Mouse (Mus musculus): ENCODE results near the gene Vwce. TPM values are rescaled to one million over a fixed set of nuclear protein-coding genes. Genes with fewer than 3 reads are reported as not detected.

The Vwce gene
- 5.1 and 7.6 TPM in 2 replicates for polyA plus RNA-seq (2012; rRNA removed)

DNA sequence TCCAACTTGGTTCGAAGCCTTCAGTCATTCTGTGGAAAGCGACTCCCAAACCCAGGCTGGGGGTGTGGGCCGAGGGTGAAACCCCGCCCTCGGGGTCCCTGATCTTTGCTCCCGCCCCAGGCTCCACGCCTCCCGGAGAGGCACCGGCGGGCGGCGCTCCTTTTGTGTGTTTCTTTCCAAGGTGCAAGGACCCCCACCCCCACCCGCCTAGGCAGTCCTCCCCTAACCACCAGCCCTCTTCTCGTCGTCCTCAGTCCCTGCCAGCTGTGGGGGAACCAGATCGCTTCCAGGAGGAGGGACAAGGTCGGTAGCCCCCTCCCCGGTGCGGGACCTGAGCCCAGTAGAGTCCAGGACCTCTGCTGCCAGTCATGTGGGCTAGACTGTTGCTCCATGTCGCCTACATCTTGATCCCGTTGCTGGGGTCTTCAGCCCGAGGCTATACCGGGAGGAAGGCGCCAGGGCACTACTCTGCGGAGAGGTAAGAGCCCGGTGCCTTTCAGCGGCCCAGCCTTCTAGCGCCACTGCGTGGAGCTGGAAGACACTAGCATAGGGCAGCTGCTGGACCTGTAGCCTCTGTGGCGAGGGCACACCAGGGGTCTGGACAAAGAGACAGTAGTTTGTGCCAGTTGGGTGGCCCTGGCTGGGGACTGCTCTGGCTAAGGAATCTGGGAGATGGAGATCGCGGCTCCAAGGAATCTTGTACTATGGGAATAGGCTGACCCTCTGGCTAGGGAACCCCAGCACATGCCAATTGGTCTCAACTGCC is at the start of gene Vwce:
Gene Vwce (plus strand): TSS at position 108 of the 766 bp plus-strand sequence.

DNA sequence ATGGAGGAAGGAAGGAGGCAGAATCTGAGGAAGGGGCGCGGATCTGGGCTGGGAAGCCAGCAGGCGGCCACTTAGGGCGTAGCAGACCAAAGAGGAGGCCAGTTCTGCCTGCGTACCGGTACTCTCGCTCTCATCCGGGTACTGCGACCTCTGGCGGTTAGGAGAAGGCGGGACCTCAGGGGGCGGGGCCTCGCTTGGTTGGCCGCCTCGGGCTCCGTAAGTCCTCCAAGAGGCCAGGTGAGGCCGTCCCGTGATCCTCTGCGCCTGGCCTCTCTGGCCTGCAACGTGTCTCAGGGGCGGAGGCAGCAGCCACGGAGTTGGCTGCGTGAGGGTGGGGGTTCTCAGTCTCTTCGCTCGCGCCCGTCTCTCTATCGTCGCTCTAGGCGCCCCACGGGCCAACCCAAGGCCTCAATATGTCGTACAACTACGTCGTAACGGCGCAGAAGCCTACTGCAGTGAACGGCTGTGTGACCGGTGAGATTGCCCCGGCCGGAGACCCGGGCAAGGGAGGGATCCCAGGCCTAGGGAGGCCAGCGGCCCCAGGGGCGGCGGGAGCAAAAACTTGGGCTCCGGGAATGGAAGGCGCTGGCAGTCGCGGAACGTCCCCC is 28.6 kb upstream of the Vwce start, which contains the start of the genes Ddb1 and Tkfc:
Gene Ddb1 (plus strand): TSS at position 35 of the 608 bp plus-strand sequence.
Gene Tkfc (minus strand): TSS at position 362 of the 608 bp plus-strand sequence.

DNA sequence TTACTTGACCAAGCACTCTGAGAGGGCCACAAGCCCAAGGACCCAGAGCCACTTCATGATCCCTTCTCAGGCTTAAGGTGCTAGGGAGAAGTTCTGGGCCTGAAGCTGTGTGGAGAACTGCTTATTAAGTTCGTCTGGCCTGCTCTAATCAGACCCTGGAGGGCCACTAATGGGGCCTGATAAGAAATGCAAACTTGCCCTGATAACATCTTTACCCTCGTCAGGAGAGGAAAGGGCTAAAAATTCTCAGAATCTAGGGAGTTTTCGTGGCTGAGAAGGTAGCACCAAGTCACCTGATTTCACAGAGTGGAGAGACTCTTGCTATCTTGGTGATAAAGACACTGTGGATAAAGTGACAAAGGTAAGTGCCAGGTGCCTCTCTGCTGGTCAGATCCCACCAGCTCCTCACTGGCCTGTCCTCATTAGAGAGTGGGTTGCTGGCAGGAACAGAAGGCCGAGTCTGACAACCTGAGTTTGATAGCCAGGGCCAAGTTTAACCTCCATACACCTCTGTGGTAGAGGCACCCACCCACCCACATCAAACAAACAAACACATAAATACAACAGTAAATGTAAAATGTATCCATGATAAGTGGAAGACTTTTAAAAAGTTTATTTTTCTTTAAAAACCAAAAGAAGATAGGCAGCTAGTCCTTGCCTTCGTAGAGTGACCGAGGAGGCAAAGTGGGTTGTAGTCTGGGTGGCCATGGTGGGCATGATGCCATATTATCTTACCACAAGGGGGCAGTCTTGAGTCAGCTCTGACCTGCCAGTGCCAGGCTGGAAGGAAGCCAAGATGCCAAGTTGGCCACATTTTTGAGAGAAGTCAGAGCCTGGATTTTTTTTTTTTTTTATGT is 44.1 kb downstream of the Vwce start, which contains the start of gene Pga5:
Gene Pga5 (minus strand): TSS at position 157 of the 857 bp plus-strand sequence.

DNA sequence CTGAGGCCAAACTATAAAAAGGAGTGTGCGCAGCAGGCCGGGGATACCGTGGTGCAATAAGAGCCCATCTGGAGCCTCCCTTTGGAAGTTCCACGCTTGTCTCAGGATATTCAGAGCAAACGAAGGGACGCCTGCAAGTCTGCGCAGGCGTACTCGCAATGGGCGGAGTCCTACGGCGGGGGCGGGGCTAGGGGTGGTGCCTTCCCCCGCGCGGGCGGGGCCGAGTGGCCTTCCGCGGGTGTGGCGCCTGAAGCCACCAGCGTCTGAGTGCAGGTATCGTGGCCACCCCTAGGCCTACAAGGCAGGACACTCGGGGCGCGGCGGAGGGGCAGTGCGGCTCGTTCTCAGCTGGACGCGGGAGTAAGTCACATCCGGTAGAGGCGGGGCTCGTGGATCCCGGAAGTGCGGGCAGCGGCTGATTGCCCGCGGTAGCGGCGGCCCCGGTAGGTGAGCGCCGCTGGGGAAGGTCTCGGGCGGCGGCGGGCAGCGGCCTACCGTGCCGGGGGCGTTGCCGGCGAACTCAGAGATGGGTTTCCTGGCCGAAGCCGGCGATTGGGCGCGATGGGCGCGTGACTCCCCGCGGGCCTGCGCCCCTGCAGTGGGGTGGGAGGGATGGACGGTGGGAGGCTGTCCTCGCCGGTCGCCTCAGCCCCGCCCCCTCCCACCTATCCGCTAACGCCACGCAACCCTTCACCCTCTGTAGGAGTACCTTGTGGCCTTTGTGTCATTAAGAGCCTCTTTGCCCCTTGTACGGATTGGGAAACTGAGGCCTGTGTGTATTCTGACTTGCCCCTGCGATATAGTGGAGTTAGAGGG is 54.7 kb downstream of the Vwce start, which contains the start of gene Vps37c:
Gene Vps37c (plus strand): TSS at position 199 of the 816 bp plus-strand sequence.

Other genes starting within 250 kb of the Vwce start
- 0.22 and 0.27 TPM in 2 replicates for gene Syt7, start 245.1 kb upstream of the Vwce start, polyA plus RNA-seq (2012; rRNA removed)
- gene Lrrc10b, start 176.7 kb upstream of the Vwce start, polyA plus RNA-seq (2012; rRNA removed) = 0.02 and 0.03 TPM in 2 replicates
- 0.15 and 0.28 TPM in 2 replicates for gene Ppp1r32, start 151.3 kb upstream of the Vwce start, polyA plus RNA-seq (2012; rRNA removed)
- gene Cpsf7, start 108.9 kb upstream of the Vwce start, polyA plus RNA-seq (2012; rRNA removed) = 21.9 and 25.9 TPM in 2 replicates
- gene Sdhaf2, start 108.1 kb upstream of the Vwce start, polyA plus RNA-seq (2012; rRNA removed) = 19.4 and 23.6 TPM in 2 replicates
- 8.9 and 10.5 TPM in 2 replicates for gene Tmem216, start 78.0 kb upstream of the Vwce start, polyA plus RNA-seq (2012; rRNA removed)
- gene Cyb561a3, start 57.0 kb upstream of the Vwce start, polyA plus RNA-seq (2012; rRNA removed) = 8.3 and 10.2 TPM in 2 replicates
- gene Tmem138, start 56.9 kb upstream of the Vwce start, polyA plus RNA-seq (2012; rRNA removed) = 7.6 and 8.8 TPM in 2 replicates
- 86.3 and 108 TPM in 2 replicates for gene Ddb1, start 28.9 kb upstream of the Vwce start, polyA plus RNA-seq (2012; rRNA removed)
- 10.6 and 12.6 TPM in 2 replicates for gene Tkfc, start 28.6 kb upstream of the Vwce start, polyA plus RNA-seq (2012; rRNA removed)
- 0.02 and 0.07 TPM in 2 replicates for gene Pga5, start 43.9 kb downstream of the Vwce start, polyA plus RNA-seq (2012; rRNA removed)
- 5.3 and 5.9 TPM in 2 replicates for gene Vps37c, start 54.5 kb downstream of the Vwce start, polyA plus RNA-seq (2012; rRNA removed)
- 0.02 TPM in 2 replicates for gene Cd5, start 104.8 kb downstream of the Vwce start, polyA plus RNA-seq (2012; rRNA removed)
- gene Cd6, start 195.8 kb downstream of the Vwce start, polyA plus RNA-seq (2012; rRNA removed) = not detected in 2 replicates
- 3.6 and 4.0 TPM in 2 replicates for gene Slc15a3, start 205.5 kb downstream of the Vwce start, polyA plus RNA-seq (2012; rRNA removed)
- 2.2 and 2.7 TPM in 2 replicates for gene Tmem132a, start 235.7 kb downstream of the Vwce start, polyA plus RNA-seq (2012; rRNA removed)
- gene Tmem109, start 247.8 kb downstream of the Vwce start, polyA plus RNA-seq (2012; rRNA removed) = 10.6 and 11.7 TPM in 2 replicates